Mouse (Mus musculus): ENCODE measurements at regions not wholly inside any gene's neighbourhood (a gene's known extent, or its start where the extent isn't known, plus 50 kb on each side); places are given as distances from the start of the nearest gene placed in this dataset.

DNA sequence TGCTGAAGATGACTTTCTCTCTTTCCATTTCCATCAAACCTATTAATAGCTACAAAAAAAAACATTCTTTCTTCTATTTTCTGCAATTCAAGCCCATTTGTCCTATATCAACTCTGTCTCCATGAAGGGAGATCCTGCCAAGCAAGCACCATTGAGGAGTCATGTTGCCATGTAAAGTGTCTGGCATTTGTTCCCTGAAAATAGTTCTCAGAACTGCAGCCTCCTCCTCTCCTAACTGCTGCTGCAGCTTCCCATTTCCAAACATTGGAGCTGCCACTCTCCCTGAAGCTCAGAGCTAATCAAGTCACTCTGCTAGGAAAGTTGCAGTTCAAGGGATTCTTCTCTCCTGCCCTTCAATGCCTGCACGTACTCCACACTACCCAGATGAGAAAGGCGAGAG lies 151.0 kb upstream of the Aco1 start:
- no peak for TF ChIP-seq CTCF (conservative IDR thresholded peaks at IDR 0.05; ENCODE audit: insufficient read depth, insufficient read length, low read depth, low read length)
- TF ChIP-seq POLR2A (IDR thresholded peaks at IDR 0.05; ENCODE audit: low read depth, low read length), result no peak
